ENCODE assay signal across 18 mouse cellular contexts in the genomic region with DNA sequence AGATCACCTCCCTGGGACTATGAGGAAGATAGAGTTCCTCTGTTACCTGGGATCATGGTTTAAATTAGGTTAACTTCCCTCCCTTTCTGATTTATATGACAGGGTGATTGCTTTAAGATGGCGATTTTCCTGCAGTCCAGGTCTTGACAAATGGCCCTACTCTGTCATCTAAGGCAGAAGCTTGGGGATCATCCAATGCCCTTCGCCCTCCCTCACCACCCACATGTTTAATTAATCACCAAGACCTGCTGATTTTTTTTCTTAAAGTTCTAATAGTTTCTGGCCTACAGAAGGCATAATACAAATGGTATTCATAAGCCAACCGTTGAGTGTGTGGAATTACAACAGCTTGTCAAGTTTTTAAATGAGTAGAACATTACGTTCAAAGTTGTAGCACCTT. TPM values are rescaled to one million over a fixed set of nuclear protein-coding genes. Genes with fewer than 3 reads are reported as not detected.
"Had no signal": no experiment of that assay in that cellular context is flagged by ENCODE, and none has a peak within 500 bp of the region (broad histone marks: within the 10 kb centered on the region; RNA-seq: fewer than 3 reads in every experiment).

No protein-coding gene starts in this region.

- DNase-seq: lung, adult 18-20 months; lung, embryonic 14.5 days; lung, postnatal 10 days; lung, postnatal 4 days; retina, postnatal 1 day; right cerebral cortex, adult 18-20 months; right cerebral cortex, postnatal 25 days; right cerebral cortex, postnatal 4 days; spleen, adult 18-20 months; thymus, adult 2 months; thymus, postnatal 25 days; thymus, postnatal 4 days had no signal

- ATAC-seq: midbrain, embryonic 13.5 days; midbrain, embryonic 15.5 days had no signal

- H3K4me3 ChIP-seq: midbrain, embryonic 13.5 days; midbrain, embryonic 15.5 days; neural tube, embryonic 12.5 days; stomach, embryonic 15.5 days had no signal

- H3K4me1 ChIP-seq: midbrain, embryonic 13.5 days; midbrain, embryonic 15.5 days; neural tube, embryonic 12.5 days; stomach, embryonic 15.5 days had no signal

- H3K4me2 ChIP-seq: lung, embryonic 14.5 days; midbrain, embryonic 11.5 days; midbrain, embryonic 13.5 days; midbrain, embryonic 15.5 days; neural tube, embryonic 12.5 days; stomach, embryonic 15.5 days had no signal

- H3K27me3 ChIP-seq: midbrain, embryonic 13.5 days; midbrain, embryonic 15.5 days; neural tube, embryonic 12.5 days; stomach, embryonic 15.5 days had no signal

- H3K9ac ChIP-seq: lung, embryonic 14.5 days; midbrain, embryonic 13.5 days; midbrain, embryonic 15.5 days; neural tube, embryonic 12.5 days; stomach, embryonic 15.5 days had no signal

- H3K27ac ChIP-seq: midbrain, embryonic 13.5 days; midbrain, embryonic 15.5 days; neural tube, embryonic 12.5 days; stomach, embryonic 15.5 days; stomach, postnatal 0 days had no signal

- H3K9me3 ChIP-seq: midbrain, embryonic 15.5 days; neural tube, embryonic 12.5 days; stomach, embryonic 15.5 days had no signal

- H3K36me3 ChIP-seq: midbrain, embryonic 13.5 days; midbrain, embryonic 15.5 days; neural tube, embryonic 12.5 days; stomach, embryonic 15.5 days had no signal

RNA-seq across cellular contexts. Expression of a gene that starts 9.3 kb away (rescaled TPM):
- polyA plus RNA-seq: midbrain, embryonic 15.5 days had no signal
